Mouse (Mus musculus) lung, embryonic 15.5 days (tissue): ENCODE data around the gene Hes5. TPM values are rescaled to one million over a fixed set of nuclear protein-coding genes. Genes with fewer than 3 reads are reported as not detected.

ENCODE experiments used
- ATAC-seq: fragments of 200-750 bp; cut with Nextera tagmentation; 2 replicates; pipeline ENCODE4 v1.8.0; 2017; ENCODE audit warnings: moderate number of reproducible peaks, borderline replicate concordance; ENCODE audit not compliant: low FRiP score, low TSS enrichment; ENCODE audit errors: extremely low read depth
- H3K27ac ChIP-seq: fragments of 300-500 bp; sonication (generic); 2 replicates; pipeline ENCODE4 v1.5.1; 2015; ENCODE audit warnings: moderate library complexity, mild to moderate bottlenecking, inconsistent platforms
- H3K27me3 ChIP-seq: fragments of 300-500 bp; sonication (generic); 2 replicates; pipeline ENCODE4 v1.6.1; 2015; ENCODE audit warnings: inconsistent platforms
- H3K36me3 ChIP-seq: fragments of 300-500 bp; sonication (generic); 2 replicates; pipeline ENCODE4 v1.6.1; 2015; ENCODE audit warnings: inconsistent platforms
- H3K4me1 ChIP-seq: fragments of 300-500 bp; sonication (generic); 2 replicates; pipeline ENCODE4 v1.6.1; 2015; ENCODE audit warnings: inconsistent platforms
- H3K4me2 ChIP-seq: fragments of 300-500 bp; sonication (generic); 2 replicates; pipeline ENCODE4 v1.6.1; 2015; ENCODE audit warnings: inconsistent platforms, mild to moderate bottlenecking, moderate library complexity
- H3K4me3 ChIP-seq: fragments of 300-500 bp; sonication (generic); 2 replicates; pipeline ENCODE4 v1.5.1; 2015; ENCODE audit warnings: mild to moderate bottlenecking, inconsistent platforms
- H3K9ac ChIP-seq: fragments of 300-500 bp; sonication (generic); 2 replicates; pipeline ENCODE4 v1.6.1; 2015; ENCODE audit warnings: inconsistent platforms
- H3K9me3 ChIP-seq: fragments of 300-500 bp; sonication (generic); 2 replicates; pipeline ENCODE4 v1.6.1; 2016; ENCODE audit warnings: inconsistent platforms
- WGBS: fragments of 180-500 bp; shearing (Covaris S2); methylation state at CpG from one replicate; pipeline ENCODE4 v1.1.7; 2015; 5-methylcytosine and 5-hydroxymethylcytosine counted together
- polyA plus RNA-seq: library from polyadenylated mRNA; unstranded; fragments of >200 nt; fragmentation: Nextera tagmentation; extraction: Ambion mirVana; gene quantifications from 2 replicates; pipeline ENCODE4 v1.2.1, GENCODE M21; 2015

Gene Hes5
- polyA plus RNA-seq, 1 experiment from 2014 or later, result 0.69 TPM

DNA sequence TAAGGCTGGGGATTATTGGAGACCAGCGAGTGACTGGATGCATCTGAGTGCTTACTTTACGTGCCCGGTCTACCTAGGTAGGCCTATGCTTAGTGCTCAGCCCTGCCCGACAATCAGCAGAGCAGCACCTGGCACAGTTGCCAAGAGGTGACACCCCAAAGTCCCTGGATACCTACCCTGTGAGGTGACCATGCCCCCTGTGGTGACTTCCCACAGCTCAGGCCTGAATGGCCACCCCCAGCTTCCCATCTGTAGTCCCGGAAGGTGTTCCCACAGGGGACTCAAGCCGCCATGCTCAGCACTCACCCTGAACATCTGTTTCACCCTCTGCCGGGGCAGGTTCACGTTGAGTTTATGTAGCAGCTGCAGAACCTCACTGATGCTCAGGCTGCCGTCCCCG is 45.6 kb downstream of the Hes5 start:
- no peak overlapping the region for H3K9ac ChIP-seq
- H3K4me1 ChIP-seq, result no peaks in the 10 kb centered on the region
- no peak overlapping the region for H3K4me3 ChIP-seq
- ATAC-seq, result no peak
- WGBS, result 48% methylated on average over 10 of the region's 10 CpGs
- no peaks in the 10 kb centered on the region for H3K36me3 ChIP-seq
- no peaks in the 10 kb centered on the region for H3K27me3 ChIP-seq
- no peak overlapping the region for H3K4me2 ChIP-seq
- H3K9me3 ChIP-seq, result no peaks in the 10 kb centered on the region
- no peak overlapping the region for H3K27ac ChIP-seq

DNA sequence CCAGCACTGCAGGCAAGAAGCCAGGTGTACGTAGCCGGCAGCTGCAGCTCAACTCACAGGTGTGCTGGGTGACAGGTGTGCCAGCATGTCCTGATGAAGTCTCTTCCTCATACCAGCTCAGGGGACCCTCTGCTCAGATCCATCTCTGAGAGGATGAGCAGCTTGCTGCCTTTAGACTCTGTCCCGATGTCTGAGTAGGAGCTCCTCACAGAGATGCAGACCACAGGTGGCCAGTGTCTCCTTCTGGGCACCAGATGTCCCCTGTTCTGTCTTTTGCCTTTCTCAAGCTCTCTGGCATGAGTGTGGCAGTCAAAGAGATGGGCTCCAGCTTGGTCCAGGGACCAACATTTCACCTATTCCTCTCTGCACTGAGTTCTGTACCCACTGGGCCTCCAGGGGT is 46.9 kb downstream of the Hes5 start:
- H3K4me2 ChIP-seq, result no peak overlapping the region
- no peak for ATAC-seq
- H3K4me3 ChIP-seq, result no peak overlapping the region
- no peaks in the 10 kb centered on the region for H3K27me3 ChIP-seq
- no peak overlapping the region for H3K27ac ChIP-seq
- WGBS, result 79% methylated on average over 3 of the region's 3 CpGs
- H3K4me1 ChIP-seq, result no peaks in the 10 kb centered on the region
- no peak overlapping the region for H3K9ac ChIP-seq
- H3K9me3 ChIP-seq, result no peaks in the 10 kb centered on the region
- H3K36me3 ChIP-seq, result no peaks in the 10 kb centered on the region

DNA sequence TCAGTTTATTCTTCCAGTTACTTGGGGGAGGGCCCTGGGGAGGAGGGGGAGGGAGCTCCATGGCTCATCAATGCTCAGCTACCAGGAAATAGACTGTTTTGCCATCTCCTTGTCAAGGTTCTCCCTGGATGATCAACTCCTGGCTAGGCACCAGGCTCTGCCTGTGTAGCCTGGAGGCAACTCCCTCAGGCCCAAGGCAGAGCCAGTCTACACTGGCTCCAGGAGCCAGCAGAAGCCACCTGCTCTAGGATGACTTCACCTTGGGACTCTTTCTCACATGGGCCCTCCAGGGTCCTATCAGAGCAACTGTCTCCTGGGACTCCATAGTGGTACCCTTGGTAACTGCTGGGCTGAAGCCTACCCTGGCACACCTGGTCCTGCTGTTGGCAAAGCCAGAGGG is 47.4 kb downstream of the Hes5 start:
- H3K9me3 ChIP-seq, result no peaks in the 10 kb centered on the region
- no peak overlapping the region for H3K9ac ChIP-seq
- H3K4me1 ChIP-seq, result no peaks in the 10 kb centered on the region
- no peaks in the 10 kb centered on the region for H3K36me3 ChIP-seq
- no peak overlapping the region for H3K27ac ChIP-seq
- no peaks in the 10 kb centered on the region for H3K27me3 ChIP-seq
- ATAC-seq, result no peak
- H3K4me2 ChIP-seq, result no peak overlapping the region
- H3K4me3 ChIP-seq, result no peak overlapping the region

DNA sequence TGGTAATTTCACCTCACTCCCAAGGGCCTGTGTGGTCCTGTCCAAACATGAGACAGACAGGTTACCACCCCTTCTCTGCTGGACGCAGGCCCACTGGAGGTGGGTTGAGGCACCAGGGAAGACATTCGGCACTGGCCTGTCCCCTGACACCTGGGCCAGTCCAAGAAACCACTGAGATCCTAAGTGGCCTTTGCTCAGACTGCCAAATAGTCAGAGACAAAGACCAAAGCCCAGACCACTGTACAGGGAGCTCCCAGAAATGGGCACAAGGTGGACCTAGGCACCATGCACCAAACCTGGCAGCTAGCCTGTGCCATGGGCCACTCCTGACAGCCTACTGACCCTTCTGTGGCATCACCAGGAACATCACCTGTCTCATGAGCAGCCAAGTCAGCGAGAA is 48.5 kb downstream of the Hes5 start:
- no peaks in the 10 kb centered on the region for H3K27me3 ChIP-seq
- H3K9me3 ChIP-seq, result no peaks in the 10 kb centered on the region
- H3K4me3 ChIP-seq, result no peak overlapping the region
- H3K9ac ChIP-seq, result no peak overlapping the region
- no peaks in the 10 kb centered on the region for H3K4me1 ChIP-seq
- H3K36me3 ChIP-seq, result no peaks in the 10 kb centered on the region
- H3K4me2 ChIP-seq, result no peak overlapping the region
- 76% methylated on average over 3 of the region's 3 CpGs for WGBS
- ATAC-seq, result no peak
- no peak overlapping the region for H3K27ac ChIP-seq

DNA sequence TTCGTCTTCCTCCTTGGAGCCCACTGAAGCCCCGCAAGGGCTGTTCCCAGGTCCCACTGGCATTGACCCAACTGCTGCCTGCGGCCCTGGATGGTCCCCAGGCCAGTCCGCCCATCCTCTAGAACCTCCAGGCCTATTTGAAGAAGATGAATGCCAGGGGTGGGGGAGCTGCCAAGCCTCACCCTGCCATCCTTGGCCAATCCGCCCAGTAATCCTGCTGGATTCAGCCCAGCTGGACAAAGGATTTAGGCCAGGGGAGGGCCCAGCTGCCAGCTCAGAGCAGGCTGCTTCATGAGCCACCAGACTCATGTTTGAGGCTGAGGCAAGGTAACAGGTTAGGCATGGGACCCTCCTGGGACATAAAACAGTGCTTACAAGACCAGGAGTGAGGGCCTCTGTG is 50.1 kb downstream of the Hes5 start:
- Histone ChIP-seq H3K36me3 (no peaks in the 10 kb centered on the region), H3K4me3 (no peak overlapping the region), H3K9me3 (no peaks in the 10 kb centered on the region), H3K4me2 (no peak overlapping the region), H3K4me1 (no peaks in the 10 kb centered on the region), H3K27me3 (no peaks in the 10 kb centered on the region), H3K27ac (no peak overlapping the region), H3K9ac (no peak overlapping the region)
- 89% methylated on average over 5 of the region's 5 CpGs for WGBS
- ATAC-seq, result no peak

DNA sequence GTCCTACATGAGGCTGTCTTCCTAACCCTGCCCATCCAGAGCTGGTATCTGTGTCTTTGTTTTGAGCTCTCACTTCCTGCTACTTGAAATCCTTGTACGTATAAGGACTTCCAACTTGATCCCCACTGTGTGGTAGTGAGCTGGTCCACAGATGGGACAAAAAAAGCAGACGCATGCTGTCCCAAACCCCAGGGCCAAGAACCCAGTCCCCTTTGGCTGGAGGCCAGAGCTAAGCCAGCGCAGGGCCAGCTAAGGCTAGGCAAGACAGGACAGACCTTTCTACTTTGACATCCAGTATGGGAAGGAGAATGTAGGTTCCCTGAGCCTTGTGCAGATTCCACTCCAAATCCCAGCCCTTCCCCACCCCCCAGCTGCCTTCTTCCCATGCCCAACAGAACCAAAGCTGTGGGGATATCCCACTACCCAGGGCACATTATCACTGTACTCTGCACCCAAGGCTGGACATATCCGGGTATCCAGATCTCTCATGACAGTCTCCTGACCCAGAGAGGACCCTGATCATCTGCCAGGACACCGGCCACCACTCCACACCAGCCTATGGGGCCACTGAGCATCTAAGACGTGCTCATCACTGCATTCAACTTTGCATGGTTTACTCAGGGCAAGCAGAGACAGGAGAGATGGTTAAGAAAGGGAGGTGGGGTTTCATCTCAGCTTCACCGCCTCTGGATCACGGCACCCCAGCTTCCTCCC is 50.7 kb downstream of the Hes5 start:
- Histone ChIP-seq H3K4me2 (no peak overlapping the region), H3K4me3 (no peak overlapping the region), H3K9me3 (no peaks in the 10 kb centered on the region), H3K9ac (no peak overlapping the region), H3K36me3 (no peaks in the 10 kb centered on the region), H3K27me3 (no peaks in the 10 kb centered on the region), H3K4me1 (no peaks in the 10 kb centered on the region), H3K27ac (no peak overlapping the region)
- no peak for ATAC-seq
- WGBS, result 67% methylated on average over 8 of the region's 8 CpGs

Other genes starting within 250 kb of the Hes5 start
- gene Ttc34, start 123.5 kb upstream of the Hes5 start, polyA plus RNA-seq, result 0.19 and 0.26 TPM in 2 replicates
- gene Mmel1, start 91.3 kb upstream of the Hes5 start, polyA plus RNA-seq, result 0.10 and 0.26 TPM in 2 replicates
- gene Fam213b, start 61.8 kb upstream of the Hes5 start, polyA plus RNA-seq, result 36.4 and 41.5 TPM in 2 replicates
- 1.3 and 1.9 TPM in 2 replicates for gene Tnfrsf14, start 32.4 kb upstream of the Hes5 start, polyA plus RNA-seq
- gene Pank4, start 3.2 kb downstream of the Hes5 start, polyA plus RNA-seq, result 48.0 and 51.0 TPM in 2 replicates
- 11.1 and 11.2 TPM in 2 replicates for gene Plch2, start 95.9 kb downstream of the Hes5 start, polyA plus RNA-seq
- 21.1 and 26.2 TPM in 2 replicates for gene Pex10, start 106.1 kb downstream of the Hes5 start, polyA plus RNA-seq
- 157 and 163 TPM in 2 replicates for gene Rer1, start 125.5 kb downstream of the Hes5 start, polyA plus RNA-seq
- gene Morn1, start 125.7 kb downstream of the Hes5 start, polyA plus RNA-seq, result 5.9 and 7.7 TPM in 2 replicates